Mouse (Mus musculus) limb, embryonic 10.5 days (tissue): ENCODE results near the gene Dnaaf2. TPM values are rescaled to one million over a fixed set of nuclear protein-coding genes. Genes with fewer than 3 reads are reported as not detected.
A peak's percentile ranks its signal among the peaks of the same experiment; 100 is the strongest.
"Not testable (repeated sequence)": the region's sequence is repeated elsewhere in the genome, so short reads cannot be mapped to it uniquely, and the experiment has no call there.

Source experiments
- DNase-seq: peaks from one replicate; pipeline ENCODE4 v3.0.0-alpha.2; 2017; ENCODE audit warnings: low spot score
- H3K27ac ChIP-seq: fragments of 300-500 bp; sonication (generic); 2 replicates; pipeline ENCODE4 v1.5.1; 2016; ENCODE audit warnings: mild to moderate bottlenecking
- H3K27me3 ChIP-seq: fragments of 300-500 bp; sonication (generic); 2 replicates; pipeline ENCODE4 v1.6.1; 2016; ENCODE audit warnings: low read depth, mild to moderate bottlenecking; ENCODE audit not compliant: poor library complexity, severe bottlenecking
- H3K36me3 ChIP-seq: fragments of 300-500 bp; sonication (generic); 2 replicates; pipeline ENCODE4 v1.6.1; 2016; ENCODE audit warnings: mild to moderate bottlenecking, moderate library complexity
- H3K4me1 ChIP-seq: fragments of 300-500 bp; sonication (generic); 2 replicates; pipeline ENCODE4 v1.6.1; 2016
- H3K4me3 ChIP-seq: fragments of 300-500 bp; sonication (generic); 2 replicates; pipeline ENCODE4 v1.5.1; 2016; ENCODE audit warnings: mild to moderate bottlenecking, moderate library complexity
- H3K9me3 ChIP-seq: fragments of 300-500 bp; sonication (generic); replicated peaks from 2 replicates; pipeline ENCODE4 v1.6.1; 2016; ENCODE audit warnings: mild to moderate bottlenecking
- WGBS: fragments of 180-500 bp; shearing (Covaris S2); methylation state at CpG from one replicate; pipeline ENCODE4 v1.1.7; 2016; 5-methylcytosine and 5-hydroxymethylcytosine counted together
- polyA plus RNA-seq: library from polyadenylated mRNA; unstranded; fragments of >200 nt; fragmentation: Nextera tagmentation; extraction: Ambion mirVana; gene quantifications from 2 replicates; pipeline ENCODE4 v1.2.1, GENCODE M21; 2016

The Dnaaf2 gene
- polyA plus RNA-seq, 1 experiment from 2014 or later, result 17.0 TPM

DNA sequence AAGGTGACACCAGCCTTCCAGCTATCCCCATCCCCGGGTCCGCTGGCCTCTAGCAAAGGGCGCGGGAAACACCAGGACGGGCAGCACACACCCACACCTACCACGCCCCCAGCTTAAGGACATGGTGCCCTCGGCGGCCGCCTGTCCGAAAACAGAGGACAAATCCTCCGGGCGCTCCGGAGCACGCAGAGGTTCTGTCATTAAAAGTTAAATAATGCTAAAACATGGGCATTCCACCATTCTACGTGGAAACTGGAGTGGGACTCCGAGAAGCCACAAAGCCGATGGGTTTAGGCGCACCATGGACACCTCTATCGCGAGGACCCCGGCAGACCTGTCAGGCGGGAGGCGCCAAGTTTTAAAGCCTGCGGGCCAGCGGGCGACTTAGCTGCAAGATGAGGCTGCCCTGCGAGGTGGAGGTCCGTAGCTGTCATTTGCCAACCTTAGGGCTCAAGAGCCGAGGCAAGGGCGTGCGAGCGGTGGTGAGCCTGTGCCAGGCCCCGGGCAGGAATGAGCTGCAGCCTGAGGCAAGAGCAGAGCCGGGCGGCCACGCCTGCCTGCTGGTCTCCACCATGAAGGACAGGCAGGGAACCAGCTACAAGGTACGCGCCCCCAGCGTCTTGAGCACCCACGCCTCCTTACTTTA is 29.6 kb downstream of the Dnaaf2 start, which contains the start of gene Lrr1:
Gene Lrr1 (plus strand): TSS at position 354 of the 646 bp plus-strand sequence.
- DNase-seq, result peak; percentile 89

DNA sequence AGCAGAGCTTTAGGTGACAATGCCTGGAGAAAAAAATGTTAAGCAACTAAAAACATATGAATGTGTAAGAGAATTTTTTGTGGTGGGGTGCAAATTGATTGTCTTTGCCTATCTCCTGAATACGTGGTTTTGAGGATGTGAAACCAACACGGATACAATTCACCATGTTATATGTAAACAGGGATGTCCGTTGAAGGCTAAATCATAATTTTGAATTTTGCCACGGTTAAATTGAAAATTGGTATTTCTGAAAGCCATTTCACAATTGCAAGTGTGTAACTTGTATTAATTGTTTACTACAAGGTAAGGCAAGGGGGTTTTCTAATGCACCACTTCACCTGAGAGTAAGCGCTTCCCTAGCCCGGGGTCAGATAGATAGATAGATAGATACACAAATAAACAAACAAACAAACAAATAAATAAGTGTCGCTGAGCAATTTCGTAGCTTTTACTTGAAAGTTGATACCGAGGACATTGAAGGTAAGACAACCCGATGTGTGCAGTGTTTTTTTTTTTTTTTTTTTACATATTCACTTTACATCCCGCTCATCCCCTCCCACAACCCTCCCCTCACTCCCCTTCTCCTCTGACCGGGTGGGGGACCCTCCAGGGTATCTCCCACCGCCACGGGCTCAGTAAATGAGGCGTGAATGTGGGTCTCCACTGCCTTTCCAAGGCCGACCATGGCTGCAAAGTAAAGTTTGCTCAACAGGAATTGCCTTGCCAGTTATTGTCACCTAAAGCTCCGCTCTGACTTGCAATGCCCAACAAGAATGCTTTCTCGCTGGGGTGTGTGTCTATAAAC is 30.4 kb downstream of the Dnaaf2 start:
- DNase-seq, result no peak
- Histone ChIP-seq H3K27ac (peak overlapping the region; percentile 98), H3K4me3 (peak overlapping the region; percentile 94), H3K36me3 (peaks cover 11% of the 10 kb centered on the region), H3K9me3 (no peaks in the 10 kb centered on the region), H3K4me1 (peaks cover 9% of the 10 kb centered on the region), H3K27me3 (no peaks in the 10 kb centered on the region)
- WGBS, result 9% methylated on average over 18 of the region's 18 CpGs

More for the DNA sequence above, 29.6 kb downstream of the Dnaaf2 start, which contains the start of gene Lrr1:
- under 1% methylated on average over 40 of the region's 40 CpGs for WGBS
- no peaks in the 10 kb centered on the region for H3K27me3 ChIP-seq
- H3K36me3 ChIP-seq, result peaks cover 18% of the 10 kb centered on the region
- H3K4me1 ChIP-seq, result peaks cover 9% of the 10 kb centered on the region
- H3K27ac ChIP-seq, result peak within 1 kb of the TSS; percentile 98
- H3K4me3 ChIP-seq, result peak within 1 kb of the TSS; percentile 94
- H3K9me3 ChIP-seq, result no peaks in the 10 kb centered on the region

DNA sequence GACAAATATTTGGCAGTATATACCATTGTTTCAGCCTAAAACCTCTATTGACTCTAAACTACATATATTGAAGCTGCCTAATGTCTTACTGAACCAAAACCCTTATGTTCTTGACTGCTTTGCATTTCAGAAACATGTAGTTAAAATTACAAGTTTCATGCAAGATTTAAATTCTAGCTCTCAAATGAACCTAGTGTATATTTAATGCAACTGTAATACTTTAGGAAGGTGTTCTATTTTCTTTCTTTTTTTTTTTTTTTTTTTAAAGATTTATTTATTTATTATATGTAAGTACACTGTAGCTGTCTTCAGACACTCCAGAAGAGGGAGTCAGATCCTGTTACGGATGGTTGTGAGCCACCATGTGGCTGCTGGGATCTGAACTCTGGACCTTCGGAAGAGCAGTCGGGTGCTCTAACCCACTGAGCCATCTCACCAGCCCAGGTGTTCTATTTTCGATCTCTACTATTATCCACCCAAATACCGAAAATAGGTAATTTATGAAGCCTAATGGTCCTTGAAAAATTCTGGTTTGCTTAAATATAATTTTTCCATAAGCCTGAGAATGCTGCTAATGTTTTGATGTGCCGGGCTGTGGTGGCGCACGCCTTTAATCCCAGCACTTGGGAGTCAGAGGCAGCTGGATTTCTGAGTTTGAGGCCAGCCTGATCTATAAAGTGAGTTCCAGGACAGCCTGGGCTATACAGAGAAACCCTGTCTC is 31.2 kb downstream of the Dnaaf2 start:
- H3K4me1 ChIP-seq, DNase-seq, H3K27ac ChIP-seq, H3K4me3 ChIP-seq, H3K36me3 ChIP-seq, H3K9me3 ChIP-seq, H3K27me3 ChIP-seq: not testable (repeated sequence)
- WGBS, result 72% methylated on average over 8 of the region's 8 CpGs

DNA sequence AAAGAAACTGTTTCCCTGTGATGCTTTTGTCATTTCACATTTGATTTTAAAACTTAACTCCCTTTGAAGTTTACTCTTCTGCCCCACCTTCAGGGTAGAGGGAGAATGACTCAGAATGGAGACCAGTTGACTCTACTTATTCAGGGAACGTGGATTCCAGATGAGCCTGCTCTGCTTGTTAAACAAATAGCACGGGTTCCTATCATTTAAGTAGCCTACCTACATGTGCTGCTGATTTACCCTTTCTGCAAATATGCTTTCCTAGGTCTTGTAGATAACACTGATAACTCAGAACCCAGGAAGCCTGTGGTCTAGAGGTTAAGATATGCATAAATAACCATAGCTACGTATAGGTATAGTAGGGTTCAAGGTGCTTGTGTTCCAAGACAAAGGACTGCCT is 33.3 kb downstream of the Dnaaf2 start:
- Histone ChIP-seq H3K36me3 (no peaks in the 10 kb centered on the region), H3K9me3 (no peaks in the 10 kb centered on the region), H3K4me1 (peaks cover 7% of the 10 kb centered on the region), H3K27ac (no peak overlapping the region), H3K4me3 (no peak overlapping the region), H3K27me3 (no peaks in the 10 kb centered on the region)
- no peak for DNase-seq
- 58% methylated on average over 3 of the region's 3 CpGs for WGBS

- H3K36me3 ChIP-seq, H3K9me3 ChIP-seq, H3K27ac ChIP-seq, H3K4me3 ChIP-seq, H3K27me3 ChIP-seq, DNase-seq, H3K4me1 ChIP-seq: not testable (repeated sequence)
- 89% methylated on average over 4 of the region's 4 CpGs for WGBS
Observed at GRCm38 (mm10) chr12:69163586-69163985, 34.6 kb downstream of the Dnaaf2 start.

DNA sequence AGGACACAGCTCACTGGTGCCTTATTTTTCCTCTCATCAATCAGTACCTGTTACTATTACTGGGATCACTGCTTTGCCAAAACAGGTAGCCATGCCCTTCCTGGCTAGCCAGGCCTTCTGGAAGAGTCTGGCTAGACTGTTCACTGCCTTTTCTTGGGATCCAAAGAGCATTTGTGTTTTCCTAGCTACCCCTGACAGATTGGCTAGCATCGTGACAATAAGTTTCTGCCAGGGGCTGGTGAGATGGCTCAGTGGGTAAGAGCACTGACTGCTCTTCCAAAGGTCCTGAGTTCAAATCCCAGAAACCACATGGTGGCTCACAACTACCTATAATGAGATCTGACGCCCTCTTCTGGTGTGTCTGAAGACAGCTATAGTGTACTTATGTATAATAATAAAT is 37.6 kb downstream of the Dnaaf2 start:
- WGBS, result 83% methylated on average over 2 of the region's 2 CpGs
- H3K27ac ChIP-seq, H3K9me3 ChIP-seq, DNase-seq, H3K4me1 ChIP-seq, H3K4me3 ChIP-seq, H3K27me3 ChIP-seq: not testable (repeated sequence)
- H3K36me3 ChIP-seq, result peaks cover 22% of the 10 kb centered on the region

DNA sequence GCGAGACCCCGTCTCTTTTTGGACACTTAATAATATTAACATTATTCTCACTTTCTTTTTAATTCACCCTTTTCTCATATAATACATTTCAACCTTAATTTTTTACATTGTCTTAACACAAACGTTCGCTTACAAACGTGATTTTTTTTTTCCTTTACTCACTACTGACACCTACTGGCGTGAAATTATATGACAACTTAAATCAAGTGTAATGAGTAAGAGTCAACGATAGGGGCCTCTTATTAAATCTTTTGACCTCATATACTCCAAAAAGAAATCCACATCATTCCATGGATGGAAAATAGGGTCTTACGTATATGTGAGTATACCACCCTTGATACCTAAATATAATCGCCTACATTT is 38.7 kb downstream of the Dnaaf2 start:
- Histone ChIP-seq H3K27ac (no peak overlapping the region), H3K27me3 (no peaks in the 10 kb centered on the region), H3K4me1 (0 out of 2 replicates have a peak, but pooled peaks cover 3% of the 10 kb centered on the region), H3K4me3 (peak overlapping the region; percentile 81; the same call in 1 of the 2 replicates), H3K36me3 (peaks cover 27% of the 10 kb centered on the region), H3K9me3 (no peaks in the 10 kb centered on the region)
- WGBS, result 8% methylated on average over 9 of the region's 9 CpGs
- no peak for DNase-seq

- peaks cover 27% of the 10 kb centered on the region for H3K36me3 ChIP-seq
- peak within 1 kb of the TSS; percentile 97 for H3K27ac ChIP-seq
- not testable (repeated sequence) for H3K4me1 ChIP-seq, H3K9me3 ChIP-seq, H3K27me3 ChIP-seq
- peak within 1 kb of the TSS; percentile 81 for H3K4me3 ChIP-seq
- DNase-seq, result peak; percentile 99
- under 1% methylated on average over 61 of the region's 68 CpGs for WGBS
Observed at GRCm38 (mm10) chr12:69158765-69159577, 39.3 kb downstream of the Dnaaf2 start, which contains the start of gene Rps29. Gene Rps29 (minus strand): TSS chr12:69159186.

DNA sequence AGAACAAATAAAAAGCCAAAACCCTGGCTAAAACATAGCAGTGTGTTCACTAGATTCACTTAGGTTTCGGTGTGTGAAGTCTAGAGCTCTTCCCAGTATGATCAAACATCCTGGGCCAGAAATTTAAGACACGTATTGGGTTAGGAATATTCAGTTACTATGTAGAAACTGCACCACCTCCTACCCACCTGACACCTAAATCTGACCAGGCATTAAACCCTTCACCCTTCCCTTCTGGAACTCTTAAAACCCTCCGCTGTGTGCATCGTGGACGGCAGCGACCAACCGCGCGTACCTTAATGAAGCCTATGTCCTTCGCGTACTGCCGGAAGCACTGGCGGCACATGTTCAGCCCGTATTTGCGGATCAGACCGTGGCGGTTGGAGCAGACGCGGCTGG is 39.9 kb downstream of the Dnaaf2 start:
- WGBS, result under 1% methylated on average over 19 of the region's 19 CpGs
- no peak for DNase-seq
- Histone ChIP-seq H3K36me3 (peaks cover 27% of the 10 kb centered on the region), H3K27ac (peak overlapping the region; percentile 97), H3K4me3 (peak overlapping the region; percentile 81), H3K9me3 (no peaks in the 10 kb centered on the region), H3K27me3 (no peaks in the 10 kb centered on the region), H3K4me1 (0 out of 2 replicates have a peak, but pooled peaks cover 3% of the 10 kb centered on the region)

GRCm38 (mm10) chr12:69157107-69157506 is 41.1 kb downstream of the Dnaaf2 start:
- 94% methylated on average over 2 of the region's 2 CpGs for WGBS
- Histone ChIP-seq H3K27ac (no peak overlapping the region), H3K9me3 (no peaks in the 10 kb centered on the region), H3K4me3 (no peak overlapping the region), H3K36me3 (peaks cover 27% of the 10 kb centered on the region), H3K27me3 (no peaks in the 10 kb centered on the region), H3K4me1 (0 out of 2 replicates have a peak, but pooled peaks cover 3% of the 10 kb centered on the region)
- no peak for DNase-seq

GRCm38 (mm10) chr12:69156436-69156835 is 41.8 kb downstream of the Dnaaf2 start:
- Histone ChIP-seq H3K9me3 (no peaks in the 10 kb centered on the region), H3K36me3 (peaks cover 27% of the 10 kb centered on the region), H3K4me1 (0 out of 2 replicates have a peak, but pooled peaks cover 3% of the 10 kb centered on the region), H3K27me3 (no peaks in the 10 kb centered on the region), H3K4me3 (no peak overlapping the region), H3K27ac (no peak overlapping the region)
- DNase-seq, result no peak
- 87% methylated on average over 4 of the region's 4 CpGs for WGBS

DNA sequence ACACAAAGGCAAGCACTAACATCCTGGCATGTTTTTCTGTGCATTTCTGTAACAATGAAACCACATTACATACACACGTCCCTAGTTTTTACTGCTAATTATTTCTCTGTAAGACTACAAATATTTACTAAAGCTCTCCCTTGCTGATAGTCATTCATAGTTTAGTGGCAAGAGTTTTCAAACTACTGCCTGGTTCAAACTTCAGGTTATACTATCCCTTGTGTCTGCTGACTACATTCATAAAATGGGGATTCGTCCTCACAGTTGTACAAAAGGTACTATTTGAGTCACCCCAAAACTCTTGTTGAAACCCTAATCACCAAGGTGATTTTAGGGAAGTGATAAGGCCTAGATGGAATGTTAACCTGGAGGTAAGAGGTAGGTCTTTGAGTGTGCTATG is 42.3 kb downstream of the Dnaaf2 start:
- Histone ChIP-seq H3K4me1 (0 out of 2 replicates have a peak, but pooled peaks cover 3% of the 10 kb centered on the region), H3K36me3 (peaks cover 27% of the 10 kb centered on the region), H3K27ac (no peak overlapping the region), H3K9me3 (no peaks in the 10 kb centered on the region), H3K27me3 (no peaks in the 10 kb centered on the region), H3K4me3 (no peak overlapping the region)
- no peak for DNase-seq
- 82% methylated on average over 2 of the region's 2 CpGs for WGBS
